Mouse (Mus musculus): Measurements from ENCODE around the gene Otop3. TPM values are rescaled to one million over a fixed set of nuclear protein-coding genes. Genes with fewer than 3 reads are reported as not detected.

Otop3 gene
- polyA plus RNA-seq, 1 experiment from 2014 or later = not detected

DNA sequence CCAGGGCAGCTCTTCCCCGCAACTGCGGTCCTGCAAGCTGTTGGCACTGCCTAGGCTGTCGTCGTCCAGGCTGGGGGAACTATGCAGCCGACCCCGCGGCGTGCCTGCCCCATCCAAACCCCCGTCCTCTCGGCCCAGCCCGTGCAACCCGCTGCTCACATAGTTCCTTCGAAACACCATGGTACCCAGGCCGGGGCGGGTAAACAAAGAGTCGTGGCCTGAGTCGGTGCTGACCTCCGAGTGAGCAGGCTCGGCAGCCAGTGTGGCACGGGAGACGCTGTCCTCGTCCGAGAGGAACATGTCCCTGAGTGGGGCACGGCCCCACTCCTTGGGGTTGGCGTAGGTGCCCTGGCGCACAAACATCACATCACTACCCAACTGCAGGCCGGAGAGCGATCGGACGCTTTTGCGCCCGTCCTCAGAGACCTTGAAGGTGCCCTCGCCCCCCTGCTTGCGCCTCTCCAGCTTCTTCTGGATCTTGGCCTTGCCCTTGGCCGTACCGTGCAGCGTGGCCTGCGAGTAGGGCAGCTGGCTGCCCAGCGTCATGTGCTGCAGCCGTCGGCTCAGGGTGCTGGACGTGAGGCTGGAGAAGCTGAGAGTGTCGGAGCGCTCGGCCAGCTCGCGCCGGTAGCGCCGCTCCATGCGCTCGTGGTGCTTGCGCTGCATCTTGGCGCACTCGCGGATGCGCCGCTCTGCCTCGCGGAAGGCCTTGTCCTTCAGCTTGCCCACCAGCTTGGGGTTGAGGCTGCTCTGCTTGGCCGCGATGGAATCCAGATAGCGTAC lies 16.1 kb upstream of the Otop3 start:
- no peak for DNase-seq (ENCODE audit: low spot score)

DNA sequence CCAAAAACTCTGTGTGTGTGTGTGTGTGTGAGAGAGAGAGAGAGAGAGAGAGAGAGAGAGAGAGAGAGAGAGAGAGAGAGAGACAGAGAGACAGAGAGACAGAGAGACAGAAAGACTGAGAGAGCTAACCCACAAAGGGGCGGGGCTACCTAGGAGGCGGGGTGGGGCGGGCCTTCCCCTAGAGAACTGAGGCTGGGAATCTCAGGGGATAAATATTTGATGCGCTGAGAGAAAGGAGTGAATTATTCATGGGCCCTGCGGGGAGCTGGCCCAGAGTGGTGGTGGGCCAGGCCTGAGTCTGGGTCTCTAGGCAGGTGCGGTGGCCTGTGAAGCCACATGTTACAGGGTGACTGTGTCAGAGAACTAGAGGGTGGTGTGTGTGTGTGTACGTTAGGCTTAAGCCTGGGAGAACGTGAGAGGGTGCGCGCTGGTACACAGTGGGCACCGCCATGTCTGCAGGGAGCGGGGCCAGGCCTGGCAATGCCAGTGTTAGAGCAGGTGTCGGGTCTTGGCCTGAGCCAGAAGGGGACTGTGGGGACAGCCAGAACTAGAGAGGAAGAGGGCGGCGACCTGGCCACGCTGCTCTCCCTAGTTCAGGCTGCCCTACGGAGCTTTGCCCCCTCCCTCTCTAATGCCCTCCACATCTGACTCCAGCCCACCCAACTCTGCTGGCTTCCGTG lies 14.7 kb upstream of the Otop3 start:
- DNase-seq (ENCODE audit: low spot score) = no peak

DNA sequence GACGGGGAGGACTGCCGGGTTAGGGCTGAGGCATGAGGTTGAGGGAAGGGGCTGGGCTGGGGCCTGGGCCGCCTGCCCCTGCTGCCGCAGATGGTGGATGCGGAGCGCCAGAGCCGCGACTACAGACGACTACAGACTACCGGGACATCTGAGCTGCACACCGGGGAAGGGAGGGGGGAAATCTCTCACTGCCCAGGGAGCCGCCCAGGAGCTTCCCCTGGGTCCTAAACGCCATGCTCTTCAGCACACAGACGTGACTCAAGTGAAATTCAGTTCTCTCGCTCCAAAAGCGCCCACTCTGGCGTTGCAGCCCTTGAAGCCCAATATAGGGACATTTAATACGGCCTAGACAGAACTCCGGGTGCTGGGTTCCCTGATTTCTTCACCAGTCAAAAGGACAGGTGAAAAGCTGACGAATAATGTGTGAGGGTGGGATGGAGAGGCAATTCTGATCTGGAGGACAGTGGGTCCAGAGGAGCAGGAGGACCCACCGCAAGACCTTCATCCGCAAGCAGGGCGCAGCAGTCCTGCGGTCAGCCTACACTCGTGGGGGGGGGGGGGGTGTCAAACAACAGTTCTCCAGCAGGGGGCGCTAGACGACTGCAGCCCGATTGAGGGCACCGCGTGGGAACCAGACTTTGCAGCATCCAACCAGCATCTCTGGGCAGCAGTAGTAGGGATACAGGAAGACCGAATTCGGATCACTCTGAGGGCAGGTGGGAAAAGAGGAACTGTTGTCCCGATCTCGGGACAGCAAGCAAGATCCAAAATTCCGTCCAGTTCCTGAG lies 12.4 kb upstream of the Otop3 start, which contains the start of gene Ush1g:
Gene Ush1g, minus strand, starts transcription at position 136 of the 788 bp plus-strand sequence.
- DNase-seq (ENCODE audit: low spot score) = peak; percentile 67

DNA sequence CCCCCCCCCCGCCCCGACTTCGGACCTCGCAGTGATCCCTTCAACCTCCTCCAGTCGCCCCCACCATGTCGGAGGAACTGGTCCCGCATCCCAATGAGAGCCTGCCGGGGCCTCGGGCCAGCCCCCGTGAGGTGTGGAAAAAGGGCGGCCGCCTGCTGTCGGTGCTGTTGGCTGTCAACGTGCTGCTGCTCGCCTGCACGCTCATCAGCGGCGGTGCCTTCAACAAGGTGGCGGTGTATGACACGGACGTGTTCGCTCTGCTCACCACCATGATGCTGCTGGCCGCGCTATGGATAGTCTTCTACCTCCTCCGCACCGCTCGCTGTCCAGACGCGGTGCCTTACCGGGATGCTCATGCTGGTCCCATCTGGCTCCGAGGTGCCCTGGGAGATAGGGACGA lies 11.2 kb upstream of the Otop3 start:
- no peak for DNase-seq (ENCODE audit: low spot score)

DNA sequence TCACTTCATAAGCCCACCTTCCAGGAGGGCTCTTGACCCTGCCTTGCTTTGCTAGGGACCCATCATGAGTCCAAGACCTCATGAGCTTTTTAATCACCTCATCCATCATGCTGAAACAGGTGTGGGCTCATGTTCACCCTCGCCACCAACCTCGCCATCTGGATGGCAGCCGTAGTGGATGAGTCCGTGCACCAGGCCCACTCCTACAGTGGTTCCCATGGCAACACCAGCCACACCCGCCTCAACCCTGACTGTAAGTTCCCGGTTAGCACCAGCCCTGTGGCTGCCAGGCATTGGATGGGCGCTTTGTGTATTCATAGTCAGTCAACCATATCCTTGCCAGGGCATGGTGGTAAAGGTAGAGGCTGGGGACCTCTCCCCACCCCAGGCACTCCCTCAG lies 7.8 kb upstream of the Otop3 start:
- no peak for DNase-seq (ENCODE audit: low spot score)

DNA sequence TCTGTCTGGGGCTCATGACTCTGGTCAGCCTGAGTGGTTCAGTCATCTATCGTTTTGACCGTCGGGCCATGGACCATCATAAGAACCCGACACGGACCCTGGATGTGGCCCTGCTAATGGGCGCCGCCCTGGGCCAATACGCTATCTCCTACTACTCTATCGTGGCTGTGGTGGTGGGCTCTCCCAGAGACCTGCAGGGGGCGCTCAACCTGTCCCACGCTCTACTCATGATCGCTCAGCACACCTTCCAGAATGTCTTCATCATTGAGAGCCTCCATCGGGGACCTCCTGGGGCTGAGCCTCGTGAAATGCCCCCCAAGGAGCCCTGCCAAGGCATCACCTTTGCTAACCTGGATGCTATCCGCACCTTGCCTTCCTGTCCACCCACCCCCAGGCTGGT lies 5.2 kb upstream of the Otop3 start:
- peak; percentile 21 for DNase-seq (ENCODE audit: low spot score)

DNA sequence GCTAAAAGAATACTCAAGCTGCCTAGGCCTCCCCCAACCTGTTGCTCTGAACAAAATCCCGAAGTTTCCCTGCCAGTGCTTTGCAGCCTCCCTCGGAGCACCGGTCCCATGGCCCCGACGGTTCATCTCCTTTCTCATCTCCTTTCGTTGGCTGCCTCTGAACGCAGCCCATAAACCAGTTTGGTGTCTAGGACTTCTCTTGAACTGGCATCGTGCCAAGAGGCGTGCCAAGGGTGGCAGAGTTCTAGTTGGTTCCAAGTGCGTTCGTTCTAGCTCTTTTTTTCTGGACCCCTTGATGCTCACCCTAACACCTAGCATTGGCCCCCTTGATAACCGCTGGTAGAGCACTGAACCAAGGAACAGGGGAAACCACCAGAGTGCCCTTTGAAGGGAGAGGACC lies 692 bp downstream of the Otop3 start:
- DNase-seq (ENCODE audit: low spot score) = no peak

DNA sequence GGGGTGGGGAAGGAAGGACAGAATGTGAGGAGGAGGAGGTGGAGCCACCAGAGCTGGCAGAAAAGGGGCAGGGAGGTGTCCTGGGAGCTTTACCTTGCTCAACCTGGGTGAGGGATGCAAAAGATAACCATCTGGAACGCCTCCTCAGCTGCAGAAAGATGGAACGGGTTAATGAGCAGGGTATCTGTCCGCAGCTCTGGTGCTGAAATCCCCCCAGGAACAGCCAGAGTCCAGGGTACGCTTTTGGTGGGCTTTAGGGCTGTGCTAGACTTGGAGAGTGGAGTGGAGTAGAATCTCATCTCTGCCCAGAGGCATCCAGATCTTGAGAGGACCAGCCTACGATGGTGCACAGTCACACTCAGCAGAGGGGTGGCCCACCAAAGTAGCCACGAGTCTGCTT lies 1.6 kb downstream of the Otop3 start:
- DNase-seq (ENCODE audit: low spot score) = no peak

DNA sequence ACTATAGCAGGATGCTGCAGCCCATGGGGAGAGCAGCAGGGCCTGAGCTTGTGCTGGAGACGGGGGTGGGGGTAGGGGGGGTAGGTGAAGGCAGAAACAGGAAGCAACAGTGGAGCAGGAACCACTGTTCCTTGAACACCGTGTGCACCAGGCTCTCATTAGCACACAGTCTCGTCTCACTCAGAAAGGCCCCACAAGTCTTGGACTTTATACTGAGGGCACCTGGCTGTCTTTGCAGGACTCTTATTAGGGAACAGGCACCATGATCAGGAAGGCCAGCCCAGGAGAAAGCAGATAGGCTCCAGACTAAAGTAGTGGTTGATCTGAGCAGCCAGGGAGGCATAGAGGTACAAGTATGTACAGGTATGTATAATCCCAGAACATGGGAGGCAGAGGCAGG lies 2.8 kb downstream of the Otop3 start:
- no peak for DNase-seq (ENCODE audit: low spot score)

DNA sequence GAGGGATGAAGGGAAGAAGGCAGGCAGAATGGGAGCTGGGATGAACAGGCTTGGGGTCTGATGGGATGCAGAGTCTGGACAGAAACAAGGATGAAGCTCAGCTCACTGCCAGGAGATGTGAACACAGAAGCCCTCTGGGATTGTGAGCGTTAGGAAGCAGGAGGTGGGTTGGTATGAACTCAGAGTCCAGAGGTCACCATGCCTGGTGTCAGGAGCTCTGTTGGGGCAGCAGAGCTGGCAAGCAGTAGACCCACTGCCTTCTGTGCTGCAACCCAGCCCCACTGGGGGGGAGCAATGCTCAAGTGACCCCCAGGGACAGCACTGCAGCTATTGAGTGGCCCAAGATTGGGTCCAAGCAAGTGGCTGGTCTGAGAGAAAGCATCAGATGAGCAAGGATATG lies 3.3 kb downstream of the Otop3 start:
- no peak for DNase-seq (ENCODE audit: low spot score)

DNA sequence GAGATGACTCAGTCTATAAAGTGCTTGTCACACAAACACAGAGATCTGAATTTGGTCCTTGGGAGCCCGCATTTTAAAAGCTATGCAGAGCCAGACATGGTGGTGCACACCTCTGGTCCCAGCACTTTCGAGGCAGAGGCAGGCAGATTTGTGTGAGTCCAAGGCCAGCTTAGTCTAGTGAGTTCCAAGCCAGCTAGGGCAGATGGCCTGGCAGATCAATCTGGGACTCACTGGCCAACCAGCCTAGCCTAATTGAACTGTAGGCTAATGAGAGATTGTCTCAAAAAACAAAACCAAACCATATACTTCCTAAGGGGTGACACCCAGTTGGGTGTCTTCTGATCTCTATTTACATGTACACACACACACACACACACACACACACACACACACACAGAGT lies 6.7 kb downstream of the Otop3 start:
- DNase-seq (ENCODE audit: low spot score) = no peak

DNA sequence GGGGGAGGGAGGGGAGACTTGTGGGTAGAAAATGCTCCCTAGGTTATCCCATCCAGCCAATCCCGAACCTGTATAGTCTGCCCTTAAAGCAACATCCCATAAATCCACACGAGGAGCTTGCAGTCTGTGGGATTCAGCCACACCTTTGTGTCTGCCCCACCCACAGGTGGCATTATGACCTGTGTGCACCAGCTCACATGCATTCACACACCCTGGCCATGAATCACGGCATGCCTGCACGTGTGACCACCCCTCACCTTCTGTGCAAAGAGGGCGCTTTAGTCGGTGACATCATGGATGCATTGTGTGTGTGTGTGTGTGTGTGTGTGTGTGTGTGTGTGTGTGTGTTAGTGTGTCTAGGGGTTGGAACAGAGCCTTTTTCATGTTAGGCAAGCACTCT lies 7.3 kb downstream of the Otop3 start:
- DNase-seq (ENCODE audit: low spot score) = no peak

DNA sequence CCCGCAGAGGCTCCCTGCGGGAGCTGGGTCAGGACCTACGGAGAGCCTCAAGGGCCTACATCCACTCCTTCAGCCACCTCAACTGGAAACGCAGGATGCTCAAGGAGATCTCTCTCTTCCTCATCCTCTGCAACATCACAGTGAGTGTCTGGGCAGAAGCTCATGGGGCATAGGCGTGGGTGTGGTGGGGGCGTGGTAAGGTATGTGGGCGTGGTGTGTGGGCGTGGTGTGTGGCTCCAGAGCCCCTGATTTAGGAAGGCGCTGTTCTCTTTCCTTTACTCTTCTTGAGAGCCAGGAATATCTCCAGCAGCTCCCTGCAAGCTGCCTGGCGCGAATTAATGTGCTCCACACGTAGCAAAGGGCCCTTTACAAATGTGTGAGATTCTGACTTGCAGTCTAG lies 10.4 kb downstream of the Otop3 start:
- DNase-seq (ENCODE audit: low spot score) = no peak

DNA sequence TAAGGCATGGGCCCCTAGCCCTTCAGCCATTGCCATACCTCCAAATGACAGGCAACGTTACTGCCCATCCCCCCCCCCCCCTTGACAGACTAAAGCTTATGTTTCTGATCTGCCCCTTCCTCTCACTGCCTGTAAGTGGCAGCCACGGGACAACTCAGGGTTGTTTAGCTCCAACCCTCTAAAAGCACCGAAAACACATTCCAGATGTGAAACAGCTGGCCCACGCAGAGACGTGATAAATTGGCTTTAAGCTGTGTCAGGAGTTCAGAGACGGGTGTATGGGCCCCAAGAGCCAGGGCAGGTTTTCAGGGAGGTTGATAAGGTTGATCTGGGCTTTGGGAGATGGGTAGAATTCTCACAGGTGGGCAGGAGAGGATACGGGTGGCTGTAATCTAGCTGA lies 11.0 kb downstream of the Otop3 start:
- DNase-seq (ENCODE audit: low spot score) = no peak

DNA sequence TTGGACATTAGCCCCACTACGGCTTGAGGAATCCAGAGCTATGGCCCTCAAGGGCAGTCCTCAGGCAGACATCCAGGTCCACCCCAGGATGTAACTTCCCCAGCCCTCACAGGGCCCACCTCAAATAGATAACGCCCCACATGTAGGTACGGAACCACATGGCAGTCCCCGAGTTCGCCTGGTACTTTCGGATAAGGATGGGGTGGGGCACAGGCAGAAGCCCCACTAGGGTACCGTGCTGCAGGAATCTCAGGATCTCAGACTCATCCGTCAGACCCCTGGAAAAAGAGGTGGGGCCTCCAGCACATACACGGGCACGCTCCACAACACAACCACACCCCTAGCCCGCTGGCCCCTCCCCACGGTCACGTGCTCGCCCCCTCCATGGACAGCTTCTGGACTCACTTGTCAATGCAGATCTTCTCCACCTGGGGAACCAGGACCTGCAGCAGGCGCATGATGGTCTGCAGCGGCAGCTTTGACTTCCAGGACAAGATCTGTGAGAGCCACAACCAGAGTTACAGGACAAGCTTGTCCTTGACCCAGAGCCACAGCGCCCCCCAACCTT lies 14.2 kb downstream of the Otop3 start:
- no peak for DNase-seq (ENCODE audit: low spot score)

DNA sequence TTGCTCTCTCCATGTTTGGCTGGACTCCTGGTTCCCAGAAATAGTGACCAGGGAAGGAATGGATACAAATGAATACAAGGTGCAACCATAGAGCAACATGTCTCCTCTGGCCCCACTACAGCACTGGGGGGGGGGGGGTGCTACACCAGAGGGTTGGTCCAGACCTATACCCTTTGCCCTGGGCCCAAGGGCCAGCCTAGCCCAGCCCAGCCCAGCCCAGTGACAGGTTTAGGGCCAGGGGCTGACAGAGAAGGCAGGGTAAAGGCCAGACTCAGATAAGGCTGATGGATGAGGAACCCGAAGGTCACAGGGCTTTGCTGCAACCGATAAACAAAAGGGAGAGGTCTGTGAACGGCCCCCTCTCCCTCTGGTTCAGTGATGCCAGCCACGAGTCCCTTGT lies 15.4 kb downstream of the Otop3 start:
- DNase-seq (ENCODE audit: low spot score) = no peak

DNA sequence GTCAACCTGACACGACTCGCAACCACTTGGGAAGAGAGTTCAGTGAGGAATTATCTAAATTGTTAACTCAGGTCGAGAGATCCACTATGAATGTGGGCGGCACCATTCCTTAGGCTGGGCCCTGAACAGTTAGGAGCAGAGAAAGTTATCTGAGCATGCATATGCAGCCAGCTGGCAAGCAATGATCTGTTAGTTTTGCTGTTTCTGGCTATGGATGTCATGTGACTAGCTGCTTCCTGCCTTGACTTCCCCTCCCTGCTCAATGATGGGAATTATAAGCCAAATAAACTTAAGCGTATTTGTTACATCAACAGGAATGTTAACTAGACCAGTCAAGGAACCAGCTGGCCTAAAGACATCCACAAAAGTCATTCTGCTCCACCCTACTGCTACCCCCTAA lies 18.8 kb downstream of the Otop3 start:
- no peak for DNase-seq (ENCODE audit: low spot score)

DNA sequence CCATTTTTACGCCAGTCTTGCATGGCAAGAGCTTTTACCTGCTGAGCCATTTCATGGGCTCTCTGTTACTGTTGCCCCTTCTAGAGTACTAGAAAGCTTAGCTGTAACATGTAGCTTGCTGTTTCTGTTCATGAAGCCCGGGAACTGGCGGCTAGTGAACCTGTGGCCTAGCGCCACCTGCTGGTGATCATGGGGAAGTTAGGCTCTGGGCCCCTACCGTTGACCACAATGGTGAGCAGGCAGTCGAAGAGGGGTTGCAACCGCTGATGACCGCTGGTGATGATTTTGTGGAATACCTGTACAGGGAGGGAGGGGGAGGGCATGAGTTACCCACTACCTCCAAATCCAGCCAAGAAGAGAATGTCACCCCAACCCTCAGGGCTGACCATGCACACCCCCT lies 19.7 kb downstream of the Otop3 start:
- peak; percentile 80 for DNase-seq (ENCODE audit: low spot score)

DNA sequence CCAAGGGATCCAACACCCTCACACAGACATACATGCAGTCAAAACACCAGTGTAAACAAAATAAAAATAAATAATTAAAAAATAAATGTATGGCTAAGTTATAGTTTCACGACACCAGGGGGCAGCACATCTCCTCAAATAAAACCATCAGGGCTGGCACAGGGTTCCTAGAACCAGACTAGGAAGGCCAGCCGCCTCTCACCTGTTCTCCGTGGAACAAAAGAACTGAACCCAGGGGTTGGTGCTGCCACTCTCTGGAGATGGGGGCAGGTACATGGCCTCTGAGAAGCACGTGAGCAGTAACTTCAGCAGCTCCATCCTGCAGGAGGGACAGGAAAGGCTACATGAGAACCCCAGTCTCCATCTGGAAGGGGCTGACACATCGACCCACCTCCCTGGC lies 23.9 kb downstream of the Otop3 start:
- DNase-seq (ENCODE audit: low spot score) = peak; percentile 83

DNA sequence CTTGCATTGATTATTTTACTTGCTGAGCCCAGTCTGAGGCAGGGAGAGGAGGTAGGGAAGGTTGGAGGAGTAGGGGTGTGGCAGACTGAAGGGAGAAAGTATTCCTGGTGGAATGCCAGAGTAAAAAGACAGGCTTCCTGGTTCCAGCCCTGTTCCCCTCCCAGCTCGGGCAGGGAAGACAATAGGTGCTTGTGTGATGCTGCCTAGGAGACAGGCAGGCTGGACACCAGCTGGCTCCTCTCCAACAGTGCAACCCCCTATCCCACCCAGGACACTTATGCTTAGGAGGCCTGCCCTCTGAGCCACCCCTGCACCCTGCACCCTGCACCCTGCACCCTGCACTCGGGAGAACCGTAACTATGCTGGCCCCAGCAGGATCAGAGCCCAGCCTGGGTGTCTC lies 24.8 kb downstream of the Otop3 start:
- no peak for DNase-seq (ENCODE audit: low spot score)

DNA sequence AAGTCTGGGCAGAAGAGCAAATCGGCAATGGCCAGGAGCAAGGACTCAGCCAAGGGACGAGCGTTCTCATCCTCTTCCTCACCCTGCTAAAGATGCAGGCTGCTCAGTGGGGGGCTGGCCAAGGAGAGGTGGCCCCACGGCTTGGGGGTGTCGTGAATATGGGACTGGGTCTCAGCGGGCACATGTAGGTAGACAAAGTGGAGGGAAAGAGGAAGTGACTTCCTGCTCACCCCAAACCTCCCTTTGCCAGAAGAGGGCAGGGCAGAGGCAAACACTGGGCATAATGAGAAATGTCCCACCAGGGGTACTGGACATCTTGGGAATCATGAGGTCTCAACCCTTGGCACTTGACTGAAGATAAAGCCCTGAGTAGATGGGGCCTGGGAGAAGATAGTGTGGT lies 25.2 kb downstream of the Otop3 start:
- no peak for DNase-seq (ENCODE audit: low spot score)

DNA sequence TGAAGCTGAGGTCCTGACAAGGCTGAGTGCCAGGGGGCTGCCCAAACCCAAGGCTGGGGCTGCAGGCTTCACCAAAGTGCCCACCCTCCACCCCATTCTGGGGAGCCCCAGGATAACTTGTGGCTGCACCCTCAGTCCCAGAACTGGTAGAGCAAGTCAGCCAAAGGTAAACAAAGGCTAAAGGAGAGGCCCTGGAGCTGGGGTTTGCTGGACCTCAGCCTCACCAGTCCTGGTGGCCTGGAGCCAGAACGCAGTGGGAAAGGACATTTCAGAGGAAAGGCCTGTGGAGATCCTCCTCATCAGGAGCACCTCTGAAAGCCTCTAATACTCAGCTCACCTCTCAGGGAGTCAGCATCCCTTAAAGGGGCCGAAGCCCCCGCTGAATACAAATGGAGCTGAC lies 29.6 kb downstream of the Otop3 start:
- DNase-seq (ENCODE audit: low spot score) = no peak
